ENCODE assay signal across 10 mouse cellular contexts in the genomic region with DNA sequence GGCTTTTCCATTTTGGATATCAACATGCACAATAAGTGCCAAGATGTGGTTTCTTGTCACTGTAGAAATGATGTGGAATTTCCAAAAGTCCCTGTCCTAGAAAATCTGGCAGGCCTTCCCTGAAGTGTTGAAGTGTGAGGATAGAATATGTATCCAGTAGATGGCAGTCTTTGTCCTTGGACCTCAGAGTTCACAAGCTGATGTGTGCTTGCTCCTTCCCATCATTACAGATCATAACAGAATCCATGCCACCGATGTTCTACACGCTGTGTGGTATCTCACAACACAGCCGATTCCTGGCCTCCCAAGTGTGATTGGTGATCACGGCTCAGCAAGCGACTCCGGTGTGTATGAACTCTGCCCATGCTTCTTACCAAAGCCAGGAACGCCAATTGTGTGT. TPM values are rescaled to one million over a fixed set of nuclear protein-coding genes. Genes with fewer than 3 reads are reported as not detected.
DNase-seq lines count a peak whose midpoint lies in the region; ATAC-seq lines count a peak whose summit lies in the region.
"Had no signal": no experiment of that assay in that cellular context is flagged by ENCODE, and none has a peak within 500 bp of the region (broad histone marks: within the 10 kb centered on the region; RNA-seq: fewer than 3 reads in every experiment).

No protein-coding gene starts in this region.

- no peak overlapping the region for H3K27ac ChIP-seq in hindbrain, embryonic 15.5 days (replicated peaks)
- H3K27ac ChIP-seq in midbrain, embryonic 16.5 days (ENCODE audit: low read length), result no peak overlapping the region
- H3K27ac ChIP-seq: heart, embryonic 13.5 days had no signal

- no peak for DNase-seq in frontal cortex, postnatal 14 days (ENCODE audit: low spot score in 2 of 2)
- DNase-seq in right cerebral cortex, adult 18-20 months, result peak; percentile 19
- no peak for DNase-seq in right cerebral cortex, postnatal 14 days
- no peak for DNase-seq in urinary bladder, postnatal 14 days (ENCODE audit: low spot score)

- H3K36me3 ChIP-seq in hindbrain, embryonic 15.5 days, result no peaks in the 10 kb centered on the region
- H3K36me3 ChIP-seq in midbrain, embryonic 16.5 days (ENCODE audit: control insufficient read depth, insufficient read depth, low read length), result no peaks in the 10 kb centered on the region

- H3K9ac ChIP-seq in hindbrain, embryonic 15.5 days, result no peak overlapping the region
- no peak overlapping the region for H3K9ac ChIP-seq in midbrain, embryonic 16.5 days (ENCODE audit: low read depth, low read length)
- H3K9ac ChIP-seq: heart, embryonic 13.5 days had no signal

- H3K27me3 ChIP-seq in hindbrain, embryonic 15.5 days, result peaks cover 4% of the 10 kb centered on the region; the same call in 1 of the 2 replicates
- no peaks in the 10 kb centered on the region for H3K27me3 ChIP-seq in midbrain, embryonic 16.5 days (ENCODE audit: control insufficient read depth, insufficient read depth, low read depth, low read length)
- H3K27me3 ChIP-seq: heart, embryonic 13.5 days had no signal

- WGBS in hindbrain, embryonic 15.5 days, result 63% methylated on average over 7 of the region's 7 CpGs
- 64% methylated on average over 7 of the region's 7 CpGs for WGBS in midbrain, embryonic 16.5 days

- peak; percentile 98 for ATAC-seq in frontal cortex, adult (ENCODE audit: low TSS enrichment)
- peak; percentile 68; the same call in 1 of the 2 replicates for ATAC-seq in hindbrain, embryonic 15.5 days (ENCODE audit: low FRiP score, low read depth)
- peak; percentile 76; the same call in 1 of the 2 replicates for ATAC-seq in midbrain, embryonic 16.5 days
- no peak for ATAC-seq in megakaryocyte-erythroid progenitor cell, adult 5-6 weeks (replicated peaks; ENCODE audit: low FRiP score, low TSS enrichment, poor library complexity, severe bottlenecking)

- H3K4me1 ChIP-seq in hindbrain, embryonic 15.5 days (replicated peaks), result no peaks in the 10 kb centered on the region; the same call in 1 of the 2 replicates
- H3K4me1 ChIP-seq in midbrain, embryonic 16.5 days (ENCODE audit: control insufficient read depth, insufficient read depth, low read length), result peaks cover 3% of the 10 kb centered on the region; the same call in 1 of the 2 replicates

- no peaks in the 10 kb centered on the region for H3K9me3 ChIP-seq in hindbrain, embryonic 15.5 days
- H3K9me3 ChIP-seq in midbrain, embryonic 16.5 days (replicated peaks; ENCODE audit: control insufficient read depth, low read length, poor library complexity, severe bottlenecking), result no peaks in the 10 kb centered on the region
- H3K9me3 ChIP-seq: heart, embryonic 13.5 days had no signal

- H3K4me3 ChIP-seq in hindbrain, embryonic 15.5 days, result no peak overlapping the region
- no peak overlapping the region for H3K4me3 ChIP-seq in midbrain, embryonic 16.5 days (ENCODE audit: low read depth, low read length)
- H3K4me3 ChIP-seq: heart, embryonic 13.5 days had no signal

- H3K4me2 ChIP-seq in hindbrain, embryonic 15.5 days, result no peak overlapping the region
- no peak overlapping the region for H3K4me2 ChIP-seq in midbrain, embryonic 16.5 days (ENCODE audit: low read length)
- H3K4me2 ChIP-seq: heart, embryonic 13.5 days had no signal

RNA-seq across cellular contexts. Expression of a gene that starts 36.9 kb away (rescaled TPM):
- 15.6 and 18.9 TPM in 2 replicates for polyA plus RNA-seq in hindbrain, embryonic 15.5 days (2015; fragmentation: Nextera tagmentation; extraction: Ambion mirVana)
- 19.0 and 21.2 TPM in 2 replicates for polyA plus RNA-seq in midbrain, embryonic 16.5 days (2015; fragmentation: Nextera tagmentation; extraction: Ambion mirVana)
- total RNA-seq in megakaryocyte-erythroid progenitor cell, adult 5-6 weeks (2014; fragmentation: Nextera tagmentation), result not detected in 2 replicates
- not detected in 2 replicates for total RNA-seq in megakaryocyte-erythroid progenitor cell, adult 5-6 weeks (2017)
- total RNA-seq: MEL had no signal
